Mouse (Mus musculus) kidney, adult 11 months (tissue): ENCODE results near the gene Ssh3.

Experiments used
- DNase-seq: peaks from one replicate; pipeline ENCODE4 v3.0.0; 2022

The Ssh3 gene

GRCm38 (mm10) chr19:4214071-4214770 lies 54.8 kb downstream of the Ssh3 start, which contains the start of the genes Clcf1 and AC109138.7:
Gene Clcf1, plus strand, starts transcription at chr19:4214238.
Gene AC109138.7, plus strand, starts transcription at chr19:4214357.
- DNase-seq: no peak

DNA sequence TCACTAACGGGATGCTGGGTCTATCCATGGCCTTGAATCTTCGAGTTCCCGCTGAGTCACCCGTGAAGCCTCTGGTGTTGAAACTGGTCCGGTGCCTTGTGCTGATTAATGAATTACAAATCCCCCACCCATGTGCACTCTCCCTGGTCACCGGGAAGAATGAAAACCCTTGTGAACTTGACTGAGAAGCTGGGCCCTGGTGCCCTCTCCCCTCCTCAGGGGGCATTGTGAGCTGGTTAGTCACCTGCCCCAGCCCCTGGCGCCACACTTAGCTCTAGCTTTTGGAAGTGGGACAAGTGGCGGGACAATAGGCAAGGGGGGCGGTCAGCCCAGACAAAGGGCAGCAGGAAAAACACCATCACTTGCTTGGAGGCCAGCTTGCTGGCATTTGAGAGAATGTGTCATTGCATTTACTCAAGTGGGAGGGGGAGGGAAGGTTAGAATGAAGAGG lies 55.4 kb downstream of the Ssh3 start:
- peak; percentile 75 for DNase-seq

DNA sequence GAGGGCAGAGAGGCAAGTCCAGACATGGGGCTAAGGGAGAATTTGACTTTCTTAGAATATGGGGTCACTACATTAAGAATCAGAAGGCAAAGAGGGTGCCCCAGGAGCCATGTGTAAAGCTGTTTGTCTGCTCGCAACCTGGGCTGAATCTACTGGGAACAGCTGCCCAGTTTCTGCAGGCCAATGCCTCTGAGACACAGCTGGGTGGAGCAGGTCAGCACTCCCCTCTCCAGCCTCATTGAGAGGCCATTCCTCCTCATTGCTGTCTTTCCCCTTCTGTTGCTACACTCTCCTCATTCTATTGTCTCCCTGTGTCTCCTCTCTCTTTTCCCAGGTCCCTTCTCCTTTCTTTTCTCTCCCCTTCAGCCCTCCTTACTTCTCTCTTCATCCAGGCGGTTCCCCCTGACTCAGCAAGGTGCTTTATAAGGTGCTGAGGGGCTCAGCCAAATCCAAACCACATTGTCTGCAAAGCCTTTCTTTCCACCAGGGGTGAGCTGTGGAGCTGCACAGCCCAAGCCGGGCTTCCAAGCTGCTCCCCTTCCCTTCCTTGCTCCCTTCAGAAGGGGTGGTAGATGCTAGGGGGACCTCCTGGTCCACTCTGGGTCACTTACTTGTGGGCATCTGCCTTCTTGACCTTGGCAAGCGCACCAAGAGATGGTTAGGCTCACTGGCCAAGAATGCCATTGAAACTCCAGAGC lies 56.9 kb downstream of the Ssh3 start:
- no peak for DNase-seq
